Mouse (Mus musculus) kidney, adult 2 months (tissue): ENCODE measurements around the gene Vmn2r52.
"Not testable (repeated sequence)": the region's sequence is repeated elsewhere in the genome, so short reads cannot be mapped to it uniquely, and the experiment has no call there.

Experiments
- CTCF ChIP-seq: fragments of 200-500 bp; conservative IDR thresholded peaks from 2 replicates; pipeline ENCODE4 v1.5.1; 2011; ENCODE audit warnings: low read depth, mild to moderate bottlenecking, control low read depth, low read length, moderate library complexity, mixed read lengths; ENCODE audit not compliant: insufficient read depth, insufficient read length
- POLR2A ChIP-seq: fragments of 200-500 bp; IDR thresholded peaks from one replicate; pipeline ENCODE4 v1.6.1; 2011; ENCODE audit warnings: low read depth, low read length, control low read depth

DNA sequence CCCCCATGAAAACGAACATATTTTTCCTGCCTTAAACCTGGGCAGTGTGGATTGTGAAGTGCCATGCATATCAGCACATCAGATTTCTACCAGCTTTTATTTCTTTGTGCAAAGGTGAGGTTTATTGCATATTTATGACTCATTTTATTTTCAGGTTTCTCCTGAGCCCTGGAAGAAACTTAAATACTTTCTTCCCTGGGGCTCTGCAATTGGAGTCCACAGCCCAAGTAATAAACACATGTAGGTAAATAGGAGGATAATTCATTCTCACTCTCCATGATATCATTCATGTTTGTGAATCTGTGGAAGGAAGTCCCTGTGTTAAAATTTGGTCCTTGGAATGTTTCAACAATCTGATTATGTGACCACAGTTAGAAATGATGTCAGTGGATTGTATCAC lies 70.7 kb downstream of the Vmn2r52 start, which contains the start of gene Vmn2r51:
- not testable (repeated sequence) for TF ChIP-seq POLR2A, CTCF
